Mouse (Mus musculus) effector memory CD4-positive, alpha-beta T cell, adult 7 months (primary cell): ENCODE measurements around the gene Dand5. TPM values are rescaled to one million over a fixed set of nuclear protein-coding genes. Genes with fewer than 3 reads are reported as not detected.

Experiments used
- polyA plus RNA-seq: library from polyadenylated mRNA; unstranded; fragments of 100-300 nt; shearing (Covaris generic); gene quantifications from one replicate; pipeline ENCODE4 v1.2.1, GENCODE M21; 2017

Gene Dand5
- 2.1 TPM for polyA plus RNA-seq

DNA sequence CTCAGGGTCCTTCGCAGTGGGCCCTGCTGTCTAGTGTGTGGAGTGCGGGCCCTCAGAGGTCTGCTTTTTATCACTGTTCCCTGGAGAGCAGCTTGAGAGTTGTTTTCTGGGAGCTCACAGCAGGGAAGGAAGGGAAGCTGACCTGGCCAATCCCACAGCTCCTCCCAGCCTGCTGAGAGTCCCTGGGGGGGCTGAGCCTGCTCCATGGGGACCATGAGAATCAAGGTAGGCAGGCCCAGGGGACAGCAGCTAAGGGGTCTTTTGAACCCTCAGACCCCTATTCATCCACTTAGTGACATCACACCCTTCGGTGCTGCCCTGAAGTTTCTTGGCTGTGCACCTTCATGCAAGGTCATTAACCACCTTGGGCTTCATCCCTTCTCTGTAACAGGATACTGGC, at the start of gene Dand5:
TSS of gene Dand5 (minus strand) at position 101 of the 400 bp plus-strand sequence.

DNA sequence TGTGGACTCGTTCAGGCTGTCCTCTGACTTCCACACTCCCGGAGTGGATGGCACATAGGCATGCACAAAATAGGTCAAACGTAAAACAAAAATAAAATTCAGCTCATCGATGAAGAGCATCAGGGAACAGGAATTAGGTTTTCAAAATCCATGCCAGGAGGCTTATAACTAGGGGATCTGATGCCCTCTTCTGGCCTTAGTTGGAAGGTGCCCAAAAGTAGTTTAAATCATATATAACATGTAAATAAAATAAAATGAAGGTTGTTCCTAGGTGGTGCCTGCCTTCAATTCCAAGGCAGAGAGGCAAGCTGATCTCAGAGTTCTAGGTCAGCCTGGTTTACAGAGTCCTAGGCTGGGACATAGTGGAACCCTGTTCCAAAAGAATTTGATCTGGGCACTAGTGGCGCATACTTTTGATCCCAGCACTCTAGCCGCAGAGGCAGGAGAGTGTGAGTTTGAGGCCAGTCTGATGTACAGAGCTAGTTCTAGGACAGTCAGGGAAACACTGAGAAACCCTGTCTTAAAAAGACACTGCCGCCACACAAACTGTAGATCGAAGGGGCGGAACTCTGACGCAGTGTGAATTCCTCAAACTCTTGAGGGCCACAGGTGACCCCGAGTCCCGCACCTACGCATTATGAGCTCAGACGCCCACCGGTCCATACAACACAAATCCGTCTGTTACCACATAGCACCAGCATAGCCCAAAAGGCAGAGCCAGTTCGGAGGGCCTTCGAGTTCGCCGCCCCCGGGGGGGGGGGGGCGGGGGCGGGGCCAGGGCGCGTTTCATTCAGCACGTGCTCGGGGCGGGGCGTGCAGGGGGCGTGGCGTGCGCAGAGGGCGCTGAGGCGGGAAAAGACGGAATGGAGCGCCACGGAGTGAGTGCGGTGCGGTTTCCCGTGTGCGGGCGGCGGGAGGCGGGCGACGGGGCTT, 49.0 kb upstream of the Dand5 start, which contains the start of gene Syce2:
TSS of gene Syce2 (plus strand) at position 736 of the 933 bp plus-strand sequence.

DNA sequence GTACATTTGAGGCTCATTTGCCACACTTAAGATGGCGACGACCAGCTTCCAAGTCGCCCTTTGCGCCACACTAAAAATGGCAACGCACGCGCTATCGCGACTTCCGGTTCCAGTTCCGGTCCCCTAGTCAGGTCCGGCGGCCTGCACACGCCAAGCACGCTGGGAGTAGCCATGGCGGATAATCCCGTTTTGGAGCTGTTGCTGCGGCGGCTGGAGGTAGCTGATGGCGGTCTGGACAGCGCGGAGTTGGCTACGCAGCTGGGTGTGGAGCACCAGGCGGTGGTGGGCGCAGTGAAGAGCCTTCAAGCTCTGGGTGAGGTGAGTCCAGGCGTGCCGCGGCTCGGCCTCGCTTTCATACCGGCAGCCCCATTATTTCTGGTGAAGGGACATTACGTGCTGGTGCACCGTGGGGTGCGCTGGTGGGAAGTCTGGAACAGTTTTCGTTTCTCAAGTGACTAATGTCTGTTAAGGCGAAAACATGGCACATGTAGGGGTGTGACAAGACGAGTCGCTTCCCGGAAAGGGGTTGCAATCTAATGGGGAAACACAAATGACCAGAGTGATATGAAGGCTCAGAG, 34.3 kb upstream of the Dand5 start, which contains the start of gene Farsa:
TSS of gene Farsa (plus strand) at position 126 of the 578 bp plus-strand sequence.

DNA sequence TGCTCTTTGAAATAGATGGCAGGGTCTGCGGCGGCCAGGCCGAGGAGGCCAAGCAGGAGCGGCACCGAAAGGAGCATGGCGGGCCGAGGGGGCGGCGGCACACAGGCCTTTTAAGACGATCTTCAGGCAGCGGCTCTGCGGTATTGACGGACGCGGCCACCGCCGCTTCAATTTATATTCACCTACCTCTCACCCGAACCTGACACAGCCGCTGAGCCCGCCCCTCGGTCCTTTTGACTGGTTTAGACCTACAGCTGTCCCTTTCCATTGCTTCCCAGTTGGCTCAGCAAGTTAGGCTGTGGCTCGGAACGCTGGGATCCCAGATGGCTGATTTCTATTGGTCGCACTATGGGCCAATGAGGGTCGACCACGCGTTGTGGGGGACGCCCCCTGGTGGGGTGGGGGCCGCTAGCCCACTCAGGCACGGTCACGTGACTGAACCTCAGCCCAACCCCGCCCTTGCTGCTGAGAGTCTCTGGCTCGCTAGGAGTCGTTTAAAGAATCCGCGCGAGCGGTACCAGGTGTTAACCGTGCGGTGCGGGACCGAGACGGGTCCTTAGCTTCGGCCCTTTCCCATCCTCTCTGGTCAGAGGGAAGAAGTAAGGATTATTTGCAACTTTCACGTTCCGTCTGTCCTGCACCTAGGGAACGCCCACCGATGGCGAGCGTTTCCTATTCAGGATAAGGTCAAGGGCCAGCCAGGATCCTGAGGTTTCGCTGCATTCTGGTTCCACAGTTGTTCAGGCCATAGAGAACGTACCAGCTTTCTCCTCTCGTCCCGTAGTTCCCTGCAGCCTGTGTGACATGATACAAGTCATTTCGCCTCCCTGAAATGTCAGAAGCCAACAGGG, 24.3 kb upstream of the Dand5 start, which contains the start of gene Calr:
TSS of gene Calr (minus strand) at position 213 of the 851 bp plus-strand sequence.

DNA sequence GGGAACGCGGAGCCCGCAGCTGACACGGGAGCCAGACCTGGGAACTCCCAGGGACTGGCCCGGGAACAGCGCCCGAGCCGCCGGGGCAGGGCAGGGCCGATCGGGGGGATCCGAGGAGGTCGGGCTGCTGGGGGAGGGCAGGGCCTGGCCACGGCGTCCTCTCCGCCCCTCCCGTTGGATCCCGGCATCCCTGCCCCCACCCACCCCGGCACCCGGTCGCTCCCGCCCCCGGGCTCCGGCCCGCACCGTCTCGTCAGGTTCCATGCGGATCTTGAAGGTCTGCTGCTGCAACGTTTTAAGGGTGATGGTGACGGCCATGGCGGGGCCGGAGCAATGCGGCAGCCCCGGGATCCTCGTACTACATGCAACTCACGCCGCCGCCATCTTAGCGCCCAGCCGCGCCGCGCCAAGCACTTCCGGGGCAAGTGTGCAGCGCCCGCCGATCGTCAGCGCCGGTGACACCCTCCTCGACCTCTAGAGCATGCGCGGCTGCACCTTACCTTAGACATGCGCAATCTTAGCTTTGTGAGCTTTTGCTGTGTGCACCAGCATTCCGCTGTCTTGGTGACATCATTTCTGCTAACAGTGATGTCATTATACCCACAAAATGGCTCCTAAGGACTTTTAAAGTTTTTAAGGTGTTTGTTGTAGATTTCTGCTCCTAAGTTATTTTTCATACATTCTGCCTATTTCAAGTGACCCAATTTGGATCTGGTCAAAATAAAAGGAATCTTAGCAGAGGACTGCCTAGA, 17.8 kb upstream of the Dand5 start, which contains the start of gene Rad23a:
TSS of gene Rad23a (minus strand) at position 418 of the 752 bp plus-strand sequence.

DNA sequence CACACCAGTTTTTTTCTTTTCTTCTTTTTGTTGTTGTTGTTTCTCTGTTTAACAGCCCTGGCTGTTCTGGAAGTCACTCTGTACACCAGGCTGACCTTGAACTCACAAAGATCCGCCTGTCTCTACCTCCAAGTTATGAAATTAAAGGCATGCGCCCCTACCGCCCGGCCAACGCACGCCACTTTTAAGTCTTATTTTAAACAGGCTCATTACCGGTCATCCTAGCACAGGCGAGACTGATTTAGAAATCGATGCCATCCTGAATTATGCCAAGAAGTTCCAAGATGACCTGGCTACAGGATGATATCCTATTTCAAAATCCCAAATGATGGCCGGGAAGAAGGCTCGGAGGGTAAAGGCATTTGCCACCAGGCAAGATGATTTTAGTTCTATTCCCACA, 8.9 kb upstream of the Dand5 start, which contains the start of gene Gadd45gip1:
TSS of gene Gadd45gip1 (plus strand) at position 33 of the 400 bp plus-strand sequence.

DNA sequence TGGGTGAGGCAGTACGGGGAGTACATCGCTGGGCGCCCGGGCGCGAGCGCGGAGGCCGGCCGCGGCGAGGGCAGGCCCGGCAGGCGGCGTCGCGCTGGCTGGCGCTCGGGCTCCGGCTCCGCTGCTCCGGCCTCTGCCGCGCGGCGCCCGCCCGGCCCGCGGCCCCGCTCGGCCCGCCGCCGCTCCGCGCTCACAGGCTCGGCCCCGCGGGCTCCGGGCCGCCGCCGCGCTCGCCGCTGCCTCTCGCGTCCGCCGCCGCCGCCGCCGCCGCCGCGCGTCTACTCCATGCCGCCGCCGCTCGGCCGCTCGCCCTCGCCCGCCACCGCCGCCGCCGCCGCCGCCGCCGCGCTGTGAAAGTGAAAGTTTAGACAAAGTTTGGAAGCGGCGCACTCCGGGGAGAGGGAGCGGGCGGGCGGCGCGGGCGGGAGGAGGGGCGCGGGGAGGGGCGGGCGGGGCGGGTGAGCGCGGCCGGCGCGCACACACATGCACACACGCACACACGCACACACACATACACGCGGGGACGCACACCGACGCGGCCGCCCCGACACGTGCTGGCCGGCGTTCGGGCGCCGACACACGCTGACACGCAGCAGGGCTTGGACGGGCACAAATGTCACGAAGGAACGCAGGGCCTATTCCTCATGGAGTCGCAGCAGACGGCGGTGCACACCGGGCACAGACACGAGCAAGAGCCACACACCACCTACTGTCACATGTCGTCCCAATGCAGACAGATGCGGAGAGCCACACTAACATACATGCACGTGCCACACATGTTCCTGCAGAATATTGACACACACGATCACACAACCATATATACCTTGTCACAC, 22.4 kb downstream of the Dand5 start, which contains the start of gene Nfix:
TSS of gene Nfix (minus strand) at position 346 of the 833 bp plus-strand sequence.

Other genes with a start within 250 kb of the Dand5 start
- gene Ier2, start 160.0 kb downstream of the Dand5 start, polyA plus RNA-seq = 936 TPM
- gene Trmt1, start 136.5 kb downstream of the Dand5 start, polyA plus RNA-seq = 57.7 TPM
- gene Nacc1, start 135.0 kb downstream of the Dand5 start, polyA plus RNA-seq = 15.1 TPM
- gene Lyl1, start 121.4 kb downstream of the Dand5 start, polyA plus RNA-seq = not detected
- 7.6 TPM for gene G430095P16Rik, start 99.8 kb downstream of the Dand5 start, polyA plus RNA-seq
- gene Nfix, start 22.5 kb downstream of the Dand5 start, polyA plus RNA-seq = 6.2 TPM
- gene Gadd45gip1, start 8.7 kb upstream of the Dand5 start, polyA plus RNA-seq = 23.3 TPM
- gene Rad23a, start 17.8 kb upstream of the Dand5 start, polyA plus RNA-seq = 132 TPM
- gene Calr, start 24.1 kb upstream of the Dand5 start, polyA plus RNA-seq = 572 TPM
- 70.0 TPM for gene Farsa, start 34.2 kb upstream of the Dand5 start, polyA plus RNA-seq
- 4.4 TPM for gene Syce2, start 49.3 kb upstream of the Dand5 start, polyA plus RNA-seq
- gene Gcdh, start 71.1 kb upstream of the Dand5 start, polyA plus RNA-seq = 18.6 TPM
- gene Klf1, start 79.1 kb upstream of the Dand5 start, polyA plus RNA-seq = not detected
- 7.4 TPM for gene Dnase2a, start 85.7 kb upstream of the Dand5 start, polyA plus RNA-seq
- 0.50 TPM for gene Mast1, start 114.5 kb upstream of the Dand5 start, polyA plus RNA-seq
- gene Rtbdn, start 124.2 kb upstream of the Dand5 start, polyA plus RNA-seq = not detected
- not detected for gene Gm49661, start 146.6 kb upstream of the Dand5 start, polyA plus RNA-seq
- 100 TPM for gene Prdx2, start 146.8 kb upstream of the Dand5 start, polyA plus RNA-seq
- gene Rnaseh2a, start 146.9 kb upstream of the Dand5 start, polyA plus RNA-seq = 47.0 TPM
- 5,448 TPM for gene Junb, start 155.9 kb upstream of the Dand5 start, polyA plus RNA-seq
- gene Hook2, start 167.8 kb upstream of the Dand5 start, polyA plus RNA-seq = 17.0 TPM
- not detected for gene Best2, start 191.7 kb upstream of the Dand5 start, polyA plus RNA-seq
- 27.0 TPM for gene Asna1, start 202.5 kb upstream of the Dand5 start, polyA plus RNA-seq
- 176 TPM for gene Trir, start 204.0 kb upstream of the Dand5 start, polyA plus RNA-seq
- 27.4 TPM for gene Tnpo2, start 214.1 kb upstream of the Dand5 start, polyA plus RNA-seq
- 4.4 TPM for gene Fbxw9, start 237.2 kb upstream of the Dand5 start, polyA plus RNA-seq
- gene Gm5741, start 245.2 kb upstream of the Dand5 start, polyA plus RNA-seq = not detected
- 89.9 TPM for gene Dhps, start 248.9 kb upstream of the Dand5 start, polyA plus RNA-seq